Mouse (Mus musculus) midbrain, embryonic 16.5 days (tissue): ENCODE measurements around the gene Lbhd2. TPM values are rescaled to one million over a fixed set of nuclear protein-coding genes. Genes with fewer than 3 reads are reported as not detected.

Source experiments
- ATAC-seq: fragments of 200-750 bp; cut with Nextera tagmentation; 2 replicates; pipeline ENCODE4 v1.8.0; 2017; ENCODE audit warnings: moderate TSS enrichment
- H3K27ac ChIP-seq: fragments of 300-500 bp; sonication (generic); 2 replicates; pipeline ENCODE4 v1.5.1; 2014; ENCODE audit warnings: mild to moderate bottlenecking, low read length, mixed read lengths
- H3K27me3 ChIP-seq: fragments of 300-500 bp; sonication (generic); 2 replicates; pipeline ENCODE4 v1.6.1; 2014; ENCODE audit warnings: low read depth, low read length, mixed read lengths; ENCODE audit not compliant: control insufficient read depth, insufficient read depth
- H3K36me3 ChIP-seq: fragments of 300-500 bp; sonication (generic); 2 replicates; pipeline ENCODE4 v1.6.1; 2014; ENCODE audit warnings: mild to moderate bottlenecking, low read length, moderate library complexity, mixed read lengths; ENCODE audit not compliant: control insufficient read depth, insufficient read depth
- H3K4me1 ChIP-seq: fragments of 300-500 bp; sonication (generic); 2 replicates; pipeline ENCODE4 v1.6.1; 2014; ENCODE audit warnings: mild to moderate bottlenecking, low read length, mixed read lengths; ENCODE audit not compliant: control insufficient read depth, insufficient read depth
- H3K4me2 ChIP-seq: fragments of 300-500 bp; sonication (generic); 2 replicates; pipeline ENCODE4 v1.6.1; 2014; ENCODE audit warnings: mild to moderate bottlenecking, low read length, mixed read lengths
- H3K4me3 ChIP-seq: fragments of 300-500 bp; sonication (generic); 2 replicates; pipeline ENCODE4 v1.5.1; 2014; ENCODE audit warnings: low read depth, mild to moderate bottlenecking, low read length, moderate library complexity, mixed read lengths
- H3K9ac ChIP-seq: fragments of 300-500 bp; sonication (generic); 2 replicates; pipeline ENCODE4 v1.6.1; 2014; ENCODE audit warnings: low read depth, low read length, mixed read lengths
- H3K9me3 ChIP-seq: fragments of 300-500 bp; sonication (generic); replicated peaks from 2 replicates; pipeline ENCODE4 v1.6.1; 2014; ENCODE audit warnings: mild to moderate bottlenecking, low read length, mixed read lengths; ENCODE audit not compliant: control insufficient read depth, poor library complexity, severe bottlenecking
- WGBS: fragments of 180-500 bp; shearing (Covaris S2); extraction: QIAGEN DNeasy Blood & Tissue Kit; methylation state at CpG from one replicate; pipeline ENCODE4 v1.1.7; 2014; 5-methylcytosine and 5-hydroxymethylcytosine counted together
- polyA plus RNA-seq: library from polyadenylated mRNA; unstranded; fragments of >200 nt; fragmentation: Nextera tagmentation; extraction: Ambion mirVana; gene quantifications from 2 replicates; pipeline ENCODE4 v1.2.1, GENCODE M21; 2015

Gene Lbhd2
- polyA plus RNA-seq, 1 experiment from 2014 or later: 7.0 TPM

GRCm38 (mm10) chr12:111447350-111447749 lies 40.7 kb downstream of the Lbhd2 start:
- Histone ChIP-seq H3K27ac (no peak overlapping the region), H3K4me3 (no peak overlapping the region), H3K4me1 (peaks cover 11% of the 10 kb centered on the region), H3K4me2 (no peak overlapping the region), H3K27me3 (peaks cover 90% of the 10 kb centered on the region), H3K36me3 (no peaks in the 10 kb centered on the region), H3K9me3 (no peaks in the 10 kb centered on the region), H3K9ac (no peak overlapping the region)
- no peak for ATAC-seq
- WGBS: 13% methylated on average over 9 of the region's 9 CpGs

- 16% methylated on average over 22 of the region's 22 CpGs for WGBS
- no peak overlapping the region for H3K4me2 ChIP-seq
- H3K4me3 ChIP-seq: no peak overlapping the region
- H3K27ac ChIP-seq: no peak overlapping the region
- peaks cover 85% of the 10 kb centered on the region for H3K27me3 ChIP-seq
- no peak overlapping the region for H3K9ac ChIP-seq
- H3K4me1 ChIP-seq: peaks cover 7% of the 10 kb centered on the region
- H3K9me3 ChIP-seq: no peaks in the 10 kb centered on the region
- ATAC-seq: no peak
- H3K36me3 ChIP-seq: no peaks in the 10 kb centered on the region
Observed at GRCm38 (mm10) chr12:111447898-111448760, 41.5 kb downstream of the Lbhd2 start.

GRCm38 (mm10) chr12:111448931-111449705 lies 42.5 kb downstream of the Lbhd2 start:
- ATAC-seq: no peak
- Histone ChIP-seq H3K27me3 (peaks cover 75% of the 10 kb centered on the region), H3K4me1 (peaks cover 7% of the 10 kb centered on the region), H3K9ac (no peak overlapping the region), H3K4me3 (no peak overlapping the region), H3K4me2 (no peak overlapping the region), H3K27ac (no peak overlapping the region), H3K9me3 (no peaks in the 10 kb centered on the region), H3K36me3 (no peaks in the 10 kb centered on the region)
- 15% methylated on average over 12 of the region's 14 CpGs for WGBS

GRCm38 (mm10) chr12:111450359-111450758 lies 43.8 kb downstream of the Lbhd2 start:
- Histone ChIP-seq H3K27me3 (peaks cover 62% of the 10 kb centered on the region), H3K9me3 (no peaks in the 10 kb centered on the region), H3K4me3 (no peak overlapping the region), H3K36me3 (no peaks in the 10 kb centered on the region), H3K27ac (no peak overlapping the region), H3K4me2 (no peak overlapping the region), H3K9ac (no peak overlapping the region), H3K4me1 (peaks cover 6% of the 10 kb centered on the region)
- 46% methylated on average over 6 of the region's 6 CpGs for WGBS
- ATAC-seq: no peak

- Histone ChIP-seq H3K36me3 (no peaks in the 10 kb centered on the region), H3K9me3 (no peaks in the 10 kb centered on the region), H3K27ac (no peak overlapping the region), H3K27me3 (peaks cover 50% of the 10 kb centered on the region), H3K4me2 (no peak overlapping the region), H3K4me3 (no peak overlapping the region), H3K9ac (no peak overlapping the region), H3K4me1 (no peaks in the 10 kb centered on the region; the same call in 1 of the 2 replicates)
- 88% methylated on average over 7 of the region's 7 CpGs for WGBS
- no peak for ATAC-seq
Observed at GRCm38 (mm10) chr12:111451561-111451960, 45.0 kb downstream of the Lbhd2 start.

- Histone ChIP-seq H3K9me3 (no peaks in the 10 kb centered on the region), H3K36me3 (no peaks in the 10 kb centered on the region), H3K9ac (no peak overlapping the region), H3K4me3 (no peak overlapping the region), H3K4me1 (no peaks in the 10 kb centered on the region; the same call in 1 of the 2 replicates), H3K4me2 (no peak overlapping the region), H3K27me3 (peaks cover 27% of the 10 kb centered on the region), H3K27ac (no peak overlapping the region)
- WGBS: 38% methylated on average over 4 of the region's 4 CpGs
- ATAC-seq: no peak
Observed at GRCm38 (mm10) chr12:111454021-111454420, 47.4 kb downstream of the Lbhd2 start.

- WGBS: 66% methylated on average over 10 of the region's 10 CpGs
- no peak for ATAC-seq
- Histone ChIP-seq H3K4me1 (no peaks in the 10 kb centered on the region), H3K27ac (no peak overlapping the region), H3K36me3 (no peaks in the 10 kb centered on the region), H3K9me3 (no peaks in the 10 kb centered on the region), H3K9ac (no peak overlapping the region), H3K4me2 (no peak overlapping the region), H3K27me3 (peaks cover 21% of the 10 kb centered on the region), H3K4me3 (no peak overlapping the region)
Observed at GRCm38 (mm10) chr12:111454543-111455280, 48.1 kb downstream of the Lbhd2 start.

GRCm38 (mm10) chr12:111455311-111455846 lies 48.8 kb downstream of the Lbhd2 start:
- 76% methylated on average over 12 of the region's 12 CpGs for WGBS
- no peak for ATAC-seq
- H3K4me1 ChIP-seq: no peaks in the 10 kb centered on the region
- no peak overlapping the region for H3K4me3 ChIP-seq
- H3K4me2 ChIP-seq: no peak overlapping the region
- H3K9ac ChIP-seq: no peak overlapping the region
- no peak overlapping the region for H3K27ac ChIP-seq
- peaks cover 14% of the 10 kb centered on the region for H3K27me3 ChIP-seq
- no peaks in the 10 kb centered on the region for H3K36me3 ChIP-seq
- no peaks in the 10 kb centered on the region for H3K9me3 ChIP-seq
